Mouse (Mus musculus): Measurements from ENCODE around the gene Klhl30.

GRCm38 (mm10) chr1:91325488-91326042, 25.3 kb upstream of the Klhl30 start:
- no peak for TF ChIP-seq CTCF (IDR thresholded peaks at IDR 0.05; ENCODE audit: low read depth)
- no peak for TF ChIP-seq EP300 (optimal IDR thresholded peaks at IDR 0.05)
